Mouse (Mus musculus): Measurements from ENCODE around the gene Atp2b2.

DNA sequence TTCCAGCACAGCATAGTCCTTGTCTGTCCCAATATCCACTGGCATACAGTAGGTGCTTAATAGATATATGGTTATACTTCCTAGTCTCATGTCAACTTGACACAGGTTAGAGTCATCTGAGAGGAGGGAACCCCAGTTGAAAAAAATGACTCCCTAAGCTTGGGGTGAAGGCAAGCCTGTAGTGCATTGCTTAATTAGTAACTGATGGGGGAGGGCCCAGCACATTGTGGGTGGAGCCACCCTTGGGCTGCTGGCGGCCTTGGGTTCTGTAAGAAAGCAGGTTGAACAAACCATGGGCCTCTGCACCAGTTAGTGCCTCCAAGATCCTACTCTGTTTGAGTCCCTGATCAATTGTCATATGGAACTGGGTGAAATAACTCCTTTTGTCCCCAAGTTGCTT lies 231.0 kb downstream of the Atp2b2 start:
- TF ChIP-seq CTCF (IDR thresholded peaks at IDR 0.05; ENCODE audit: insufficient read depth, low read depth, low read length) = no peak
- TF ChIP-seq POLR2A (IDR thresholded peaks at IDR 0.05; ENCODE audit: insufficient read depth, low read depth, low read length) = no peak

Data from olfactory bulb, adult 2 months (tissue).